Mouse (Mus musculus) MEL-GATA-1-ER (cell line): ENCODE measurements around the gene Gramd4.
"Not testable (repeated sequence)": the region's sequence is repeated elsewhere in the genome, so short reads cannot be mapped to it uniquely, and the experiment has no call there.

Experiments
- DNase-seq: peaks from one replicate; pipeline ENCODE4 v3.0.0-alpha.2; 2012; ENCODE audit warnings: low read depth; ENCODE audit errors: extremely low read depth

The Gramd4 gene

GRCm38 (mm10) chr15:86050170-86050743 is 7.2 kb upstream of the Gramd4 start:
- peak; percentile 66 for DNase-seq

GRCm38 (mm10) chr15:86051152-86051551 is 6.3 kb upstream of the Gramd4 start:
- peak; percentile 98 for DNase-seq

DNA sequence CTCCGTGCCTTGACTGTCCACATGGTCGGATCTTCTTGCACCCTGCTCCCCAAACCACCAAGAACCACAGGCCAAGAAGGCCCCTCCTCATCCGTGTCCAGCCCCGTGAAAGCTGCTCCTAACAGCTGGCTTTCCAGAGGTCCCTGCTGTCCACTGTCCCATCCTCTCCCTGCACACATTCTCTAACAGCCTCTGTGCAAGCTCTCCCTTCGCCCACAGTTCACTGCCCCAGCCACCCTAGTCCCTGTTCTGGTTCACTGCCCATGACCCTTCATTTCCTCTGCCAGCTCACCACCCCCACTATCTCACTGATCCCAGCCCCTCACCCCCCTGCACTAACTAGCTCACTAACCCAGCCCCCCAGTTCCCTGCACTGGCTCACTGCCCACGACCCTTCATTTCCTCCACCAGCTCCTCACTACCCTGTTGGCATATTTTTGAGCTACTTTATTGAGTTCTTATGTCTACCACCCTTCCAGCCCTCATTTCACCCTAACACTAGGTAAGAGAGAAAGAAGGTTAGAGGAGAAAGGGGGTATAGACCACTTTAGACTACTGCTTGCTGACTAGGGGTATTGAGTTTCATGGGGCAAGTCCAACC is 5.5 kb upstream of the Gramd4 start:
- no peak for DNase-seq

DNA sequence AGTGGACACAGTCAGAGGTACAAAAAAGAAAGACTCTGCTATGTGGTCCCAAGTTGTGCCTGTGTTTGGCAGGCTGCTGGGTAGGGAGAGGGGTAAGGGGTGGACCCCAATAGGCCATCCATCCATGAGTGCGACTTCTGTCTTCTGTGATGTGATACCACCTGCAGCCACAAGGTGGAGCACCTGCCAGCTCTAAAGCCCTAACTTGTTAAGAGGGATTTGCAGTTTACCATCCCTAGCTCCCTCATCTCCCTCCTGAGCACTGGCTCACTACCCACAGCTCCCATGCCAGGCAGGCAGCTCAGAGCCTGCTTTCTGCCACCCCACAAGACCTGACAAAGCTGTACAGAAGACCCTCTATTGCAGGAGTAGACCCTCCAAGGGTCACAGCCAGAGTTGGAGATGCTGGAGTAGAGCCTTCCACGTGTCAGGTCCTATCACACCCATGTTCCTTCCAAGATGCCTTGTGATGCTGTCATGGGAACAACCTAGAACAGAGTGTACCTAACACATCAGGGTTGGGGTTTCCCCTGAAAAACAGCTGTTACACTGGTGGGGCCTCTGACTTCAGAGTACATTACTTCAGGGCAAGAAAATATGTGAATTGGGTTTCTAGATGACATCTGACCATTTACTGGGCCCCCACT is 3.5 kb upstream of the Gramd4 start:
- peak; percentile 51 for DNase-seq

DNA sequence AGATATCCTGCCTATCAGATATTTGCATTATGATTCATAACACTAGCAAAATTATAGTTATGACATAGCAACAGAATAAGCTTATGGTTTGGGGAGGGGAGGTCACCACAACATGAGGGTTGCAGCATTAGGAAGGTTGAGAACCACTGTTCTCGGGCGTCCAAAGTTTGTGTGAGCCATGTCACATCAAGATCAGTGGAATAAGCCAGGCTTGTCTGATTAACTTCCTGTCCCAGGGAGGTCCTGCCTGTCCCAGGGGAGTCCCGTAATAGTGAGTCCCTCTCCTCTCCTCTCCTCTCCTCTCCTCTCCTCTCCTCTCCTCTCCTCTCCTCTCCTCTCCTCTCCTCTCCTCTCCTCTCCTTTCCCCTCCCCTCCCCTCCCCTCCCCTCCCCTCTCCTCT is 2.6 kb upstream of the Gramd4 start:
- DNase-seq = not testable (repeated sequence)

DNA sequence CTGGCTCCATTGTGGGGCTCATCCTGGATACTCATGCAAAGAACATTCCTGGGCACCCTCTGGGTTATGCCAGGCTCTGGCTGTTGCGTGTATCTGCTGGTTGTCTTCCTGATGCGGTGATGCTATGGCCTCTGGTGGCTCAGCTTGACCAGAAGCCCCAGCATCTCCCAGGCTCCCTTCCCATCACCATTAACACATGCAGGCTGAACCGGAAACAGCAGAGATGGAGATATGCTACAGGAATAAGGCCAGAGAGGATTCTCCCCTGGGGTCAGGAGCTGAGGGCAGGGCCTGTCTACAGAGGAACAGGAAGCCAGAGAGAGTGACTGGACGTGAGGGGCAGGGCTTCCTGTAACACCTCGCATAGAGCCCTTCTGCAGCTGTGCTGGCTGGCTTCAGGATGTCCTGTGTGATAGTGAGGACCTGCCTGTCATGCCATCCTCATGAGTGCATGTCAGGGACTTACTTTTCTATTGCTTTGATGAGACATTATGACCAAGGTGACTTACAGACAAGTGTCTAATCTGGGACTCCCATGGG is 1.2 kb upstream of the Gramd4 start:
- no peak for DNase-seq

- peak; percentile 41 for DNase-seq
Measured at GRCm38 (mm10) chr15:86057908-86058307, 413 bp downstream of the Gramd4 start.

DNA sequence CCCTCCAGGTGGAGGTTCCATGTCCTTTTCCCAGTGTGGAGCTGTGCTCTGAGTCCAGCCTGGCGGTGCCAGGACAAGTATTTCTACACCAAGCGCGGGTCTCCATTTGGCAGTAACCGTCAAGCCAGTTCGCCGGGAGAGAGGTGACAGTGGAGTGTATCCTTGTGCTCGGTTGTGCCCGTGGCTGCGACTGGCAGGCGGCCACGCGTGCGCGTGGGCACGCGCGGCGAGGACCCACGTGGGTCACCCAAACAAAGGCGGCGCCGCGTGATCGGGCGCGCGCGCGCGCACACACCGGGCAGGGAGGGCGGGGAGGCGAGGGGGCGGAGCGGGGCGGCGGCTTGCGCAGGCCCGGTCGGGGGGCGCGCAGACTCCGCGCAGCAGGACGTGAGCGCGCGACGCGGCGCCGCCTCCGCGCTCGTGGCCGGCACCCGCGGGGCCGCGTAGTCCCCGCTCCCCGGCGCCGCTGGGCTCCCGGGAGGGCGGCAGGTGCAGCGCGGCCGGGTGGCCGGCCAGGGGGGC is 960 bp downstream of the Gramd4 start:
- DNase-seq = peak; percentile 19

DNA sequence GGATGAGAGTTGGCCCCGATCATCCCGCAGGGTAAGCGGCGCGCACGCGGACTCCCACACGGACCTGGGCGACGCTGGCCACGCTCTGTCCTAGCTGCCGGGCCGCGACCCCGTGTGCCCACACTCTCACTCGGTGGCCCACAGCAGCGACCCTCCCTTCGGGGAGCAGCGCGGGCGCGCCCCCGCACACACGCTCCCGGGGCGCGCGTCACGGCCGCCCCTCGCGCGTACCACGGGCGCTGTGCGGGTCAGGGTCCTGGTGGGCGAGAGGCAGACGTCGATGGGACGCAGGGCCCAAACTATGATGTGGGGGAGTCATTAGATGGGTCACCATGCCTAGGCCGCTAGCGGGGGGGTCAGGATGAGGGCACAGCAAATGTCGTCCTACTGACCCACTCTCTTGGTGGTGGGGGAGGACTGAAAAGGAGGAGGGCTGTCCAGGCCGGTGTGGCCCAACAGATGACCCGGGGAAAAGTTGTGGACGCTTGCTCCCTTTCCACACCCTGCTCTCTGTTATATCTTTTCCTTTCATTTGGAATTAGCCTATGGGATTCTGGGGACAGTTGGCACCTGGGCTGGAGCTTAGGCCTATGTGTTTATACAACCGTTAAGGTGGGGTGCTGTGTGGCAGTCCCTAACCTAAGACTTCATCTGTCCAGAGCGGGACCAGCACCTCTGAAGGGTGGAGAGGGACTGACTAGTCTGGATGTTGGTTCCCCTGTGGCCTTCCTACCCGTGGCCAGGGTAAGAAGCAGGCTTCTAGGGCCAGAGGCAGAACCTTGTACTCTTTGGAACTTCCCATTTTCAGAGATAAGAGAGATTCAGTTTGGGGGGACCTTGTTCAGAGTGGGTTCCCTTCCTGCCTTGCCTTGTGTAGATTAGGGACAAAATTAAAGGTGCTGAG is 1.7 kb downstream of the Gramd4 start:
- DNase-seq = peak; percentile 84

DNA sequence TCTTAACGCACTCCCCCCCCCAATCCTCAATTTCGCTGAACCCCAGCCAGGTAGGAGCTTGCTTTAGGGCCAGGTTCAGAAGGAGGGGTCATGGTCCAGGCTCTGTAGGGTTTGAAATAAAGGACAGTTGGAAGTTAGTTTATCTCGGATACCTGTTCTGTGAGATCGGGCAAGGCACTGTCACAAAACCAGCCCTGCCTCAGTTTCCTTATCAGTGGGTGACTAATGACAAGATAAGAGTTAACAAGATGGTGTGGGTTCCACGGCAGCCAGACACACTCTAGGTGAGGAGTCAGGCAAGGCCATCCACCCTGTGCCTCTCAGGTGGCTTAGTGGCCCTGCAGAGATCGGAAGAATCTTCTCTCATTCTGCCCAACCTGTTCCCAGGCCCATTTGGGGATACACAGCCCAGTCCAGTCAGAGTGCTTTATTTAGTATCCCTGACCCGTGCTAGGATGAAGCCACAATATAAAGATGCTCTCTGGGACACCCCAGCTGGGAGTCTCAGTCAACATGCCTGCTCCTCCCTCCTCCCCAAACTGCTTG is 2.4 kb downstream of the Gramd4 start:
- DNase-seq = no peak

- DNase-seq = no peak
Measured at GRCm38 (mm10) chr15:86060581-86060980, 3.1 kb downstream of the Gramd4 start.

DNA sequence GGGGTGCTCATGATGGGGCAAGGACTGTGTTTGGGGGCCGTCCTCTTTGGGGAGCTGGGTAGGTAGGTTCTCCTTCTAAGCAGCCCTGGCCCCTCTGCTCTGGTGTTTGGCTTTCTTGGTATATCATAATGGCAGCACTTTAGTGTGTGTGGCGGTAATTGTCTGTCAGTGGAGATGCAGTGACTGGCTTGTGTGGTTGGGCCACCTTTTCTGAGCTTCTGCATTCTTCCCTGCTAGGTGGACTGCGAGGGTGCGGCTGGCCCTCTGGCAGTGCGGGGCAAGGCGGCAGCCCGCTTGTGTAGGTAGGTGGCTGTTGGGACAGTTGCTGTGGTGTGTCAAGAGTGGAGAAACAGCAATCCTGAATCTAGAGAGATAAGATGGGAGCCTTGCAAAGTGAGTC is 3.7 kb downstream of the Gramd4 start:
- no peak for DNase-seq

- no peak for DNase-seq
Measured at GRCm38 (mm10) chr15:86061848-86062481, 4.5 kb downstream of the Gramd4 start.

GRCm38 (mm10) chr15:86064191-86064849 is 6.8 kb downstream of the Gramd4 start:
- DNase-seq = no peak

GRCm38 (mm10) chr15:86064850-86065229 is 7.3 kb downstream of the Gramd4 start:
- DNase-seq = no peak

DNA sequence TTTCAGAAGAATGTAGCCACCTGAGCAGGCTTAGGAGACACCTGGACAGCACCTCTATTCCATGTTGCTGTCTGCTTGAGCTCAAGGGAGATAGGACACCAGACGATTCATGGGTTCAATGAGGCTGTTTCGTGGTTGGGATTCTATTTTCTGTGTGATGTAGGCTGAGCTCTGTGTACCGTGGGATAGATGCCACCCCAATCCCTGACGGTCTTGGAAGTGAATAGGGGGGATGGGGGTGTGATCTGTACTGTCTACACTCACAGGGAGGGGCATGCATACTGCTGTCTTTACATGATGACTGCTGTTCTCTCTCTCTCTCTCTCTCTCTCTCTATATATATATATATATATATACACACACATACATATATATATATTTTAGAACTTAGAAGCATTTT is 7.9 kb downstream of the Gramd4 start:
- no peak for DNase-seq

DNA sequence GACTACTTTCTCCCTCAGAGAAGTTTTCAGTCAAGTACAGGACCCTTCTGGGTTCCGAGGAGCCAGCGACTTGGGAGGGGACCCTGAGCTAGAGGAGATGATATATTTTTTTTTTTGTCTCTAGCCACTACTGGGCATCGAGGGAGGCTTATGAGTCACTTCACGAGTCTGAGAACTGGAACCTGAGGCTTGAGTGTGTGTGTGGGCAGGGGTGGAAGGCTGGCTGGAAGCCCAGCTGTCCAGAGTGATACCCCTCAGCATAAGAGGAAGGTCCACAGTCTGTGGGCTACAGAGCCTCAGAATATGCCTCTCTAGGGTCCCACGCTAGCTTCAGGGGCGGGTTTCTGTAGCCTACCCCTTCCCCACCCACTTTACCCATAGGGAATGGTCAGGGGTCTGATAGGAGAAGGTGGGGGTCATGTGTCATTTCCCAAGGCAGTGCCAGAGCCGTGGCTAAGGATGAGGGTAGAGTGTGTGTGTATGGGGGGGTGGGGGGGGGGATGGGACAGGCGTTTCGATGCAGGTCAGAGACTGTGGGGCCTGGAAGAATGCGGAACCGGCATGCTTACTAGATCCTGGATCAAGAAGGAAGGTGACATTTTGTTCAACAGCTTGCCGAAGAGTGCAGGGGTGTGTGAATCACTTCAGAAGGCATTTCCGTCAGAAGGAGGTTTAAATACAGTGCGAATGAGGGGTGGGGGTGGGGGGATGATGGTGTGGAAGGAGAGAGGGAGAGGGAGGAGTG is 9.5 kb downstream of the Gramd4 start:
- DNase-seq = no peak

GRCm38 (mm10) chr15:86067581-86067910 is 10.1 kb downstream of the Gramd4 start:
- peak; percentile 36 for DNase-seq

DNA sequence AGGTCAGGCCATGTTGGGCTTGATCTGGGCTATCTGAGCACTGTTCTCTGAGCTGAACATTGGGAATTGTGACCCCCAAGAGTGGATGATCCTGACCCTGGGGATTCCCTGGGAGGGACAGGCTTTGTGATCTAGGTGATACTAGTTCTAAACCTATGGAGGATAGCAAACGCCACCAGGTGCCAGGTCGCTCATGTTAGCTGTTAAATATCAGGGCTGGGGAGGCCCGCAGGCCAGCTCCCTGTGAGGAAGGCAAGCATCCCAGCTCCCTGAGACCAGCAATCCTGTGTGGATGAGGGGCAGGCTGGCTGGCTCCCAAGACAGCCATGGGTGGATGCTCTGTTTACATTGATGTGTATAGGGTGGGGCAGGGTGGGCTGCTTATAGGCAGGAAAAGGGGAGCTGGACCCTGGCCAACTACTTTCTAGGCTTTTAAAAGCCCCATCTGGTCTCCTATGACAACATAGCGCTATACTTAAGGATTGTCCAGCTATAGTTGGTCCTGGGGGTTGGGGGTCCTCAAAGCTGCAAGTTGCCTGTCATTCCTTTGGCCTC is 10.5 kb downstream of the Gramd4 start:
- no peak for DNase-seq
